Mouse (Mus musculus) intestine, postnatal 0 days (tissue): Measurements from ENCODE around the gene Gm42715. TPM values are rescaled to one million over a fixed set of nuclear protein-coding genes. Genes with fewer than 3 reads are reported as not detected.
A peak's percentile ranks its signal among the peaks of the same experiment; 100 is the strongest.
"Not testable (repeated sequence)": the region's sequence is repeated elsewhere in the genome, so short reads cannot be mapped to it uniquely, and the experiment has no call there.

ENCODE experiments used
- ATAC-seq: fragments of 200-750 bp; cut with Nextera tagmentation; 2 replicates; pipeline ENCODE4 v1.8.0; 2017; ENCODE audit warnings: mild to moderate bottlenecking, moderate TSS enrichment, moderate library complexity
- H3K27ac ChIP-seq: fragments of 300-500 bp; sonication (generic); 2 replicates; pipeline ENCODE4 v1.5.1; 2014; ENCODE audit warnings: mild to moderate bottlenecking, low read depth, low read length, moderate library complexity
- H3K27me3 ChIP-seq: fragments of 300-500 bp; sonication (generic); replicated peaks from 2 replicates; pipeline ENCODE4 v1.6.1; 2014; ENCODE audit warnings: low read length, mixed read lengths; ENCODE audit not compliant: control insufficient read depth, insufficient read depth
- H3K36me3 ChIP-seq: fragments of 300-500 bp; sonication (generic); 2 replicates; pipeline ENCODE4 v1.6.1; 2014; ENCODE audit warnings: mild to moderate bottlenecking, moderate library complexity; ENCODE audit not compliant: control insufficient read depth, insufficient read depth
- H3K4me1 ChIP-seq: fragments of 300-500 bp; sonication (generic); replicated peaks from 2 replicates; pipeline ENCODE4 v1.6.1; 2014; ENCODE audit warnings: antibody characterized with exemption, low read length, mixed read lengths; ENCODE audit not compliant: control insufficient read depth, insufficient read depth
- H3K4me2 ChIP-seq: fragments of 300-500 bp; sonication (generic); replicated peaks from 2 replicates; pipeline ENCODE4 v1.6.1; 2014; ENCODE audit warnings: low read depth, mild to moderate bottlenecking, moderate library complexity
- H3K4me3 ChIP-seq: fragments of 300-500 bp; sonication (generic); 2 replicates; pipeline ENCODE4 v1.5.1; 2014; ENCODE audit warnings: low read depth, low read length
- H3K9ac ChIP-seq: fragments of 300-500 bp; sonication (generic); 2 replicates; pipeline ENCODE4 v1.6.1; 2014; ENCODE audit warnings: mild to moderate bottlenecking, low read depth, low read length
- H3K9me3 ChIP-seq: fragments of 300-500 bp; sonication (generic); 2 replicates; pipeline ENCODE4 v1.6.1; 2016; ENCODE audit warnings: mixed run types; ENCODE audit not compliant: control insufficient read depth
- CTCF ChIP-seq: sonication (generic); IDR thresholded peaks from 2 replicates; pipeline ENCODE4 v1.5.1; 2016; ENCODE audit warnings: low read depth, mild to moderate bottlenecking, control low read depth, antibody characterized with exemption, moderate library complexity
- WGBS: fragments of 180-500 bp; shearing (Covaris S2); extraction: QIAGEN DNeasy Blood & Tissue Kit; methylation state at CpG from one replicate; pipeline ENCODE4 v1.1.7; 2014; 5-methylcytosine and 5-hydroxymethylcytosine counted together
- polyA plus RNA-seq: library from polyadenylated mRNA; unstranded; fragments of >200 nt; fragmentation: Nextera tagmentation; extraction: Ambion mirVana; gene quantifications from 2 replicates; pipeline ENCODE4 v1.2.1, GENCODE M21; 2015

Gene Gm42715
- polyA plus RNA-seq, 1 experiment from 2014 or later: 5.0 TPM

- peak; percentile 14; the same call in 1 of the 2 replicates for TF ChIP-seq CTCF
- H3K36me3 ChIP-seq: peaks cover 39% of the 10 kb centered on the region
- no peaks in the 10 kb centered on the region for H3K9me3 ChIP-seq
- H3K27me3 ChIP-seq: no peaks in the 10 kb centered on the region
- WGBS: under 1% methylated on average over 61 of the region's 62 CpGs
- peak within 1 kb of the TSS; percentile 98 for H3K27ac ChIP-seq
- H3K9ac ChIP-seq: peak within 1 kb of the TSS; percentile 98
- ATAC-seq: peak; percentile 49
- H3K4me2 ChIP-seq: peak within 1 kb of the TSS; percentile 91
- H3K4me3 ChIP-seq: peak within 1 kb of the TSS; percentile 93
- H3K4me1 ChIP-seq: no peaks in the 10 kb centered on the region
Observed at GRCm38 (mm10) chr7:127478635-127479317, 40.6 kb upstream of the Gm42715 start, which contains the start of gene Fbrs. TSS of gene Fbrs (plus strand) at chr7:127479199.

GRCm38 (mm10) chr7:127479318-127480225 lies 39.8 kb upstream of the Gm42715 start:
- Histone ChIP-seq H3K4me3 (peak overlapping the region; percentile 93), H3K27me3 (no peaks in the 10 kb centered on the region), H3K4me2 (peak overlapping the region; percentile 91), H3K27ac (peak overlapping the region; percentile 98), H3K4me1 (no peaks in the 10 kb centered on the region), H3K9ac (peak overlapping the region; percentile 98), H3K36me3 (peaks cover 43% of the 10 kb centered on the region), H3K9me3 (no peaks in the 10 kb centered on the region)
- WGBS: 3% methylated on average over 47 of the region's 48 CpGs
- ATAC-seq: no peak
- no peak for TF ChIP-seq CTCF

- H3K9ac ChIP-seq: peak overlapping the region; percentile 98
- no peaks in the 10 kb centered on the region for H3K27me3 ChIP-seq
- WGBS: 60% methylated on average over 2 of the region's 2 CpGs
- H3K9me3 ChIP-seq: no peaks in the 10 kb centered on the region
- H3K4me2 ChIP-seq: peak overlapping the region; percentile 91
- H3K36me3 ChIP-seq: peaks cover 43% of the 10 kb centered on the region
- ATAC-seq: no peak
- H3K27ac ChIP-seq: no peak overlapping the region
- no peaks in the 10 kb centered on the region for H3K4me1 ChIP-seq
- TF ChIP-seq CTCF: no peak
- peak overlapping the region; percentile 93 for H3K4me3 ChIP-seq
Observed at GRCm38 (mm10) chr7:127480321-127480720, 39.1 kb upstream of the Gm42715 start.

GRCm38 (mm10) chr7:127485416-127485815 lies 34.0 kb upstream of the Gm42715 start:
- H3K4me3 ChIP-seq: no peak overlapping the region
- 0 out of 2 replicates have a peak overlapping the region, but pooled peaks have one; percentile 3 for H3K27ac ChIP-seq
- no peaks in the 10 kb centered on the region for H3K9me3 ChIP-seq
- no peak for TF ChIP-seq CTCF
- 86% methylated on average over 5 of the region's 5 CpGs for WGBS
- no peaks in the 10 kb centered on the region for H3K27me3 ChIP-seq
- H3K9ac ChIP-seq: no peak overlapping the region
- H3K36me3 ChIP-seq: peaks cover 79% of the 10 kb centered on the region
- ATAC-seq: no peak
- H3K4me1 ChIP-seq: no peaks in the 10 kb centered on the region
- no peak overlapping the region for H3K4me2 ChIP-seq

- H3K36me3 ChIP-seq: peaks cover 86% of the 10 kb centered on the region
- H3K9ac ChIP-seq, H3K27ac ChIP-seq, H3K27me3 ChIP-seq, H3K4me1 ChIP-seq, H3K4me2 ChIP-seq, H3K4me3 ChIP-seq, H3K9me3 ChIP-seq, ATAC-seq: not testable (repeated sequence)
- peak; percentile 4; the same call in 1 of the 2 replicates for TF ChIP-seq CTCF
- 76% methylated on average over 4 of the region's 5 CpGs for WGBS
Observed at GRCm38 (mm10) chr7:127488364-127488763, 31.0 kb upstream of the Gm42715 start.

GRCm38 (mm10) chr7:127489982-127490381 lies 29.4 kb upstream of the Gm42715 start:
- Histone ChIP-seq H3K9ac (no peak overlapping the region), H3K36me3 (peaks cover 70% of the 10 kb centered on the region), H3K27me3 (no peaks in the 10 kb centered on the region), H3K9me3 (no peaks in the 10 kb centered on the region), H3K4me1 (no peaks in the 10 kb centered on the region), H3K4me2 (no peak overlapping the region), H3K27ac (no peak overlapping the region), H3K4me3 (no peak overlapping the region)
- no peak for ATAC-seq
- 92% methylated on average over 7 of the region's 7 CpGs for WGBS
- TF ChIP-seq CTCF: no peak
